Mouse (Mus musculus): ENCODE measurements at regions not wholly inside any gene's neighbourhood (a gene's known extent, or its start where the extent isn't known, plus 50 kb on each side); places are given as distances from the start of the nearest gene placed in this dataset.

DNA sequence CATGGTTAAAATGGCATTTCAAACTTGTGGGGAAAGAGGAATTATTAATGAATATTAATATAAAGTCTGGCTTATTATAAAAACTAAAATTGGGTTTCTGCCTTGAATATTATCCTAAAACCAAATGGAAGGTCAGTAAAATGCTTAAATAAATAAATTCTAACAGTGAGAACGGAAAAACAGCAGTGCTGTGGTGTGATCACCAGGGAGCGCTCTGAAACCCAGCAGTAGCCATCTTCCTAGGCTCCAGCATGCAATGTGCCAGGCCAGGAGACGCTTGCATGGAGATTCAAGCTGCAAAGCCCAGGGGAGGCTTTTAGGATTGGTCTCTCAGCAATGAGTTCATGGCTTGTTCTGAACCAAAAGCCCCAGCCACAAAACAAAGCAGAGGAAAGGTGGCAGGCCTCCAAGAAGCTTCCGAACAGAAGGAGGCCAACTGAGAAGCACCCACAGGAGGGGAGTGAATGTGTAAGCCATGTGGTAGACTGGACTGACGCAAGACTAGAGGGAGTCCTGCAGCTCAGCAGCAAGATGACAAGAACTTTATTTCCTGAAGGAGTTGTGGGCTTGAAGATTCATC is 52.3 kb upstream of the Bace2 start:
- DNase-seq (ENCODE audit: low spot score) = no peak

Measured in ovary, postnatal 36 days (tissue).